Mouse (Mus musculus) bone marrow macrophage, adult 2 months (primary cell): ENCODE data around the gene Tlcd2.

Experiments
- CTCF ChIP-seq: IDR thresholded peaks from 2 replicates; pipeline ENCODE4 v1.5.1; 2012; ENCODE audit warnings: low read depth, mild to moderate bottlenecking, low read length, moderate library complexity
- POLR2A ChIP-seq: IDR thresholded peaks from 2 replicates; pipeline ENCODE4 v1.6.1; 2012; ENCODE audit warnings: mild to moderate bottlenecking, low read depth, low read length, borderline replicate concordance

DNA sequence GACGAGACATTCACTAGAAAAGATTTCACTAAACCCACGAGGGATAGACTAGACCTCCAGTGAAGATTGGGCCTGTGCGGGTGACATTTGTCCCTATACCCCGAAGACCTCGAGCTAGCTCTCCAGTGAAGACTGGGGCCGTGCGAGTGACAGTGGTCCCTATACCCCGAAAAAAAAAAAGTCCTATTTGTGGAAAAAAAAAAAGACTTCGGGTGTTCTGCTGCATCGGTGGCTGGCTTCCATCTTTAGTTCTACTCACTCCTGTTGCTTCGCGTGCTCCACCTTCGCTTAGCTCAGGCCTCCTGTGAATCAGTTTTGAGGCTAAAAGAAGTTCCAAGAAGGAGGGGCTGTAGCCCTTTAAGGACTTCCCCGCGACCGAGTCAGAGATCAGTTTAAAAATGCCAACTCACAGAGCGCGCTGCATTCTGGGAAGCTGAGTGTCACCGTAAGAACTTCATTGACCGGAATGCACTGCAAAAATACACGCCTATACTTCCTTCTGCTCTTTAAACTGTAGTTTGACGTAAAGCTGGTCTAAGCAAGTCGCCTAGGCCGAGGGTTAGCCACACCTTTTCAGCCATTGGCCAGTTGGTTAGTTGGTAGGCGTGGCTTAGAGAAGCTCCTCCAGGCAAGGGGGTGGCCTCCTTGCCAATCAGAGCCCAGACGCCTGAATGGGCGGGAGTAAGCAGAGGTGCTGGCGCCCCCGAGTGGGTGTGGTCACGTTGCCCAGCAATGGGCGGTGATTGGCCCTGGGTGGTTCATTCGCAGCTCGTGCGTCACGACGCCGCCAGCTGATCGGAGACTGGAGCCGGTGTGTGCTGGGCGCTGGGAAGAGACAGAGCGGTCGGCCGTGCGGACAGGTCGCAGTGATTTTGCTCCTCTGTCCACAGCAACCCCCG is at the start of gene Tlcd2:
- TF ChIP-seq CTCF (peak; percentile 19; the same call in 1 of the 2 replicates), POLR2A (no peak; the same call in 1 of the 2 replicates)
